Mouse (Mus musculus): ENCODE measurements around the gene Ensa. TPM values are rescaled to one million over a fixed set of nuclear protein-coding genes. Genes with fewer than 3 reads are reported as not detected.
A peak's percentile ranks its signal among the peaks of the same experiment; 100 is the strongest.
"Not testable (repeated sequence)": the region's sequence is repeated elsewhere in the genome, so short reads cannot be mapped to it uniquely, and the experiment has no call there.

Ensa gene
- polyA plus RNA-seq (2015; fragmentation: Nextera tagmentation; extraction: Ambion mirVana): 46.5 and 53.1 TPM in 2 replicates

- H3K36me3 ChIP-seq: peaks cover 43% of the 10 kb centered on the region
- H3K27me3 ChIP-seq (replicated peaks): no peaks in the 10 kb centered on the region
- H3K4me1 ChIP-seq: peaks cover 15% of the 10 kb centered on the region
- no peaks in the 10 kb centered on the region for H3K9me3 ChIP-seq
- H3K27ac ChIP-seq (replicated peaks): peak within 1 kb of the TSS; percentile 83
- H3K4me3 ChIP-seq: peak within 1 kb of the TSS; percentile 71
- H3K9ac ChIP-seq: peak within 1 kb of the TSS; percentile 83
- ATAC-seq (ENCODE audit: extremely low read depth, insufficient number of reproducible peaks, low FRiP score, low TSS enrichment): peak; percentile 99
- under 1% methylated on average over 44 of the region's 44 CpGs for WGBS
- peak within 1 kb of the TSS; percentile 72 for H3K4me2 ChIP-seq
These were observed at the start of gene Ensa for GRCm38 (mm10) chr3:95624628-95625503. Gene Ensa, plus strand, starts transcription at chr3:95624993.

DNA sequence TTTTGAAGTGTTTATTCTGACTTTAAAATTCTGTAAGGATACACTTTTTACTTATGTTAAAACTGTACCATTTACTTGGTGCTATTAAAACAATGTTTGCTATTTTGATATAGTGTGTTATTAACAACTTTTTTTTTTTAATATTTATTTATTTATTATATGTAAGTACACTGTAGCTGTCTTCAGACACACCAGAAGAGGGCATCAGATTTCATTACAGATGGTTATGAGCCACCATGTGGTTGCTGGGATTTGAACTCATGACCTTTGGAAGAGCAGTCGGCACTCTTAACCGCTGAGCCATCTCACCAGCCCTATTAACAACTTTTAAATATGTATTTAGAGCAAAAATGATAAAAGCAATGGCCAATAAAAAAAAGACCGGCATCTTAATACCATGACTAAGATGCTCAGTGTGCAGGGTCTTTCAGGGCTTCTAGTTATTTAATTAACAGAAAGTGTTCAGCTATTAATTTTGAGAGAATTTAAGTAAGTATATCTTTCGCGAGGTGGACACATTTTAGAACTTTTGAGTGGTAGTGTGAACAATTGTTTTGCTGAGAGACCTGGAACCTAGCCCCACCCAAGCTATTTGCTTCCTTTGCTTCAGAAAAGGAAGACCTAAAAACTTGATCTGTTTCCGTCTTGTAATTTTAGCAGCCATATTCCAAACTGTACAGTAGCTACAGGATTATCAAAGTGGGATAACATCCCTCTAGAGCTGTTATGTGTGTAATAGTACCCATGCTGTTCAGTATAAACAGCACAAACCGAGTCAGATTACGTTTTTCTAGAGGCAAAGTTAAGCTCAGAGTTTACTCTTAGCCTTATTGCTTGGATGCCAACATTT lies 36.8 kb upstream of the Ensa start:
- H3K9ac ChIP-seq: peak overlapping the region; percentile 70

DNA sequence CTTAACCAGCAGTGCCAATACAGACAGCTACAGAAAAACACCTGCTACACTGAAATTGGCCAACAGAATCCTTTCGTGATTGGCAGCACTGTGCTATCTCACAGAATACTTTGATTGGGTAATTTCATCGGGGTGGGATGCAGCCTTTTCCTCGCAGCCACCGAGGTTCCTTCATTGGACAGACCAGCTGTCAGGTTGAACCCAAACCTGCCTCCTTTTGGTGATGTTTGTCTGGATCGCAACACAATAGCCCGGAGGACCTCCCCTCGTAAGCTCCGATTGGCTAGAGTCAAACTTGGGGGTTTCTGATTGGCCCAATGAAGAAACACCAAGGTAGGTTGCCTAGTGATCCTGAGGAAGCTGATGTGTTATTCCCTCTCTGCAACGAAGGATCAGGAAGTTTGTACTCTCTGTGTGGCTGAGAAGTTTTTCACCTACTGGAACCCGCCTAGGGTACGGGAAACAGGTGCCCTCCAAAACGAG lies 36.1 kb upstream of the Ensa start, which contains the start of gene Golph3l:
TSS of gene Golph3l (plus strand) at position 331 of the 483 bp plus-strand sequence.
- Histone ChIP-seq H3K36me3 (peaks cover 25% of the 10 kb centered on the region), H3K4me2 (peak within 1 kb of the TSS; percentile 82), H3K9ac (peak within 1 kb of the TSS; percentile 86), H3K27ac (replicated peaks) (peak within 1 kb of the TSS; percentile 84), H3K4me3 (peak within 1 kb of the TSS; percentile 85), H3K9me3 (no peaks in the 10 kb centered on the region), H3K4me1 (peaks cover 15% of the 10 kb centered on the region), H3K27me3 (replicated peaks) (no peaks in the 10 kb centered on the region)
- 0% methylated on average over 12 of the region's 12 CpGs for WGBS
- ATAC-seq (ENCODE audit: extremely low read depth, insufficient number of reproducible peaks, low FRiP score, low TSS enrichment): peak; percentile 99

More for the DNA sequence above, 36.8 kb upstream of the Ensa start:
- H3K9me3 ChIP-seq: no peaks in the 10 kb centered on the region
- peak overlapping the region; percentile 85 for H3K4me3 ChIP-seq
- peak overlapping the region; percentile 82 for H3K27ac ChIP-seq (replicated peaks)
- WGBS: 51% methylated on average over 8 of the region's 8 CpGs
- H3K4me2 ChIP-seq: peak overlapping the region; percentile 82
- no peaks in the 10 kb centered on the region for H3K27me3 ChIP-seq (replicated peaks)
- H3K4me1 ChIP-seq: peaks cover 15% of the 10 kb centered on the region
- no peak for ATAC-seq (ENCODE audit: extremely low read depth, insufficient number of reproducible peaks, low FRiP score, low TSS enrichment)
- peaks cover 19% of the 10 kb centered on the region for H3K36me3 ChIP-seq

DNA sequence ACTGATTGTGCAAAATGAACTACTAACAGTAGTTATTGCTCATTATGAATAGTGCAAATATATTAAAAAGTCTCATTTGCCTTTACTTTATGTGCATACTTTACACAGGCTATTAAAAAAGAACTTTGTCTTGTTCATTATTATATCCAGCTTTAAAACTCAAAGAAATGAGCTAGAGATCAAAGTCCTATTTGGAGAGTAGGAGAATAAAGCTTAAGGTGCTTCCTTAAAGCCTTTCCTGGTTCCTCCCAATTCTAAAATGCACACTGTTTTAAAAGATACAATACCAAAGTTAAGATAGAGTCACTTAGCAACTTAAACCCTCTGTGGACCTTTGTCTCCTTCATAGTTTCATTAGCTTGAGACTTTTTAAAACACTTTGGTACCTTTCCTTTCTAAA lies 26.1 kb upstream of the Ensa start:
- Histone ChIP-seq H3K27ac (replicated peaks) (no peak overlapping the region), H3K27me3 (replicated peaks) (no peaks in the 10 kb centered on the region), H3K4me2 (no peak overlapping the region), H3K9ac (no peak overlapping the region), H3K36me3 (peaks cover 48% of the 10 kb centered on the region), H3K4me1 (no peaks in the 10 kb centered on the region), H3K9me3 (no peaks in the 10 kb centered on the region), H3K4me3 (no peak overlapping the region)
- ATAC-seq (ENCODE audit: extremely low read depth, insufficient number of reproducible peaks, low FRiP score, low TSS enrichment): no peak

DNA sequence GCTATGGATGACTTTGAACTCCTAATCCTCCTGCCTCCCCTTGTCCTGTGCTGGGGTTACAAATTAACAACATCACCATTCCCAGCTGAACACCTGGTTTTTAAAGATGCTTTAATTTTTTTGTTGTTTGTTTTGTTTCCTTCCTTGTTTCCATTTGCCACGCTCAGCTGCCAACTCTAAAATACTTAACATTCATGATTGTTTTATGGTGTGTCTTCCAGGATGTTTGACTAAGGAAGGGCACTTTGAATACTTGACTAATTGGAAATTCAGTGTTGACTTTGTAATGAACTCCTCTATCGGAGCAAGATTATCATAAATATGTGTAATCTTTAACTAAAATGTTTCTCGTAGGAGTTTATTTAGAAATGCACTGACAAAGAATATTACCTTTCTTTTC lies 23.5 kb upstream of the Ensa start:
- 91% methylated on average over 3 of the region's 3 CpGs for WGBS
- Histone ChIP-seq H3K9me3 (no peaks in the 10 kb centered on the region), H3K27ac (replicated peaks) (no peak overlapping the region), H3K9ac (no peak overlapping the region), H3K4me2 (no peak overlapping the region), H3K36me3 (peaks cover 38% of the 10 kb centered on the region), H3K27me3 (replicated peaks) (no peaks in the 10 kb centered on the region), H3K4me1 (peaks cover 7% of the 10 kb centered on the region), H3K4me3 (no peak overlapping the region)
- ATAC-seq (ENCODE audit: extremely low read depth, insufficient number of reproducible peaks, low FRiP score, low TSS enrichment): no peak

DNA sequence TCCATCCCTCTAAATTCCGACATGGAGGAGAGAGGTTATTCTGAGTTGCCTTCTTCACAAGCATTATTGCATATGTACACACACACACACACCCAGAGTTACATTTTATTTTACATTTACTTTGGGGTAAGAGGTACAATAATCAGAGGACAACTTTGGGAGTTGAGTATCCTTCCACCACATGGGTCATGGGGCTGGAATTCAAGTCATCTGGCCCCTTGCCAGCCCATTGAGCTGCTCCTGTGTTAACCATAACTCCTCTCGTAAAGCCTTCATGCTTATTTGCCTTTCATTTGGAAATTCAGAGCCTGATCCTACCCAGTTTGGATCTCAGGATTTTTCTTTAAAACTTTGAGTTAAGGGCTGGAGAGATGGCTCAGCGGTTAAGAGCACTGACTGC lies 18.7 kb upstream of the Ensa start:
- no peak overlapping the region for H3K4me3 ChIP-seq
- H3K27me3 ChIP-seq (replicated peaks): no peaks in the 10 kb centered on the region
- no peaks in the 10 kb centered on the region for H3K9me3 ChIP-seq
- no peak overlapping the region for H3K9ac ChIP-seq
- 78% methylated on average over 3 of the region's 3 CpGs for WGBS
- H3K4me2 ChIP-seq: no peak overlapping the region
- ATAC-seq (ENCODE audit: extremely low read depth, insufficient number of reproducible peaks, low FRiP score, low TSS enrichment): no peak
- H3K36me3 ChIP-seq: peaks cover 53% of the 10 kb centered on the region
- H3K27ac ChIP-seq (replicated peaks): no peak overlapping the region
- peaks cover 12% of the 10 kb centered on the region for H3K4me1 ChIP-seq

- no peak for ATAC-seq (ENCODE audit: extremely low read depth, insufficient number of reproducible peaks, low FRiP score, low TSS enrichment)
These were observed 15.6 kb upstream of the Ensa start for GRCm38 (mm10) chr3:95609195-95609594.

GRCm38 (mm10) chr3:95613996-95614395 lies 10.8 kb upstream of the Ensa start:
- H3K27ac ChIP-seq (replicated peaks): no peak overlapping the region
- H3K4me1 ChIP-seq: peaks cover 5% of the 10 kb centered on the region; the same call in 1 of the 2 replicates
- H3K4me2 ChIP-seq: no peak overlapping the region
- no peak overlapping the region for H3K4me3 ChIP-seq
- ATAC-seq (ENCODE audit: extremely low read depth, insufficient number of reproducible peaks, low FRiP score, low TSS enrichment): no peak
- no peaks in the 10 kb centered on the region for H3K27me3 ChIP-seq (replicated peaks)
- peaks cover 71% of the 10 kb centered on the region for H3K36me3 ChIP-seq
- no peak overlapping the region for H3K9ac ChIP-seq
- 95% methylated on average over 1 of the region's 1 CpGs for WGBS
- no peaks in the 10 kb centered on the region for H3K9me3 ChIP-seq

More at GRCm38 (mm10) chr3:95609195-95609594, 15.6 kb upstream of the Ensa start:
- no peaks in the 10 kb centered on the region for H3K27me3 ChIP-seq (replicated peaks)
- H3K9ac ChIP-seq: no peak overlapping the region
- peaks cover 59% of the 10 kb centered on the region for H3K36me3 ChIP-seq
- no peak overlapping the region for H3K4me2 ChIP-seq
- H3K4me3 ChIP-seq: no peak overlapping the region
- H3K9me3 ChIP-seq: no peaks in the 10 kb centered on the region
- H3K27ac ChIP-seq (replicated peaks): no peak overlapping the region
- H3K4me1 ChIP-seq: peaks cover 12% of the 10 kb centered on the region
- WGBS: 68% methylated on average over 3 of the region's 3 CpGs

GRCm38 (mm10) chr3:95618511-95618910 lies 6.3 kb upstream of the Ensa start:
- H3K9ac ChIP-seq: no peak overlapping the region
- H3K4me1 ChIP-seq: no peaks in the 10 kb centered on the region
- H3K27me3 ChIP-seq (replicated peaks): no peaks in the 10 kb centered on the region
- no peak for ATAC-seq (ENCODE audit: extremely low read depth, insufficient number of reproducible peaks, low FRiP score, low TSS enrichment)
- H3K9me3 ChIP-seq: no peaks in the 10 kb centered on the region
- H3K4me3 ChIP-seq: no peak overlapping the region
- no peak overlapping the region for H3K4me2 ChIP-seq
- peaks cover 61% of the 10 kb centered on the region for H3K36me3 ChIP-seq
- 73% methylated on average over 1 of the region's 1 CpGs for WGBS
- H3K27ac ChIP-seq (replicated peaks): no peak overlapping the region

- H3K27me3 ChIP-seq (replicated peaks): no peaks in the 10 kb centered on the region
- ATAC-seq (ENCODE audit: extremely low read depth, insufficient number of reproducible peaks, low FRiP score, low TSS enrichment): no peak
- 48% methylated on average over 1 of the region's 1 CpGs for WGBS
These were observed 3.6 kb upstream of the Ensa start for GRCm38 (mm10) chr3:95621241-95621640.

GRCm38 (mm10) chr3:95622421-95622820 lies 2.4 kb upstream of the Ensa start:
- not testable (repeated sequence) for H3K9me3 ChIP-seq; H3K9ac ChIP-seq; H3K27me3 ChIP-seq (replicated peaks); ATAC-seq (ENCODE audit: extremely low read depth, insufficient number of reproducible peaks, low FRiP score, low TSS enrichment); H3K4me3 ChIP-seq; H3K4me2 ChIP-seq; H3K27ac ChIP-seq (replicated peaks)
- H3K36me3 ChIP-seq: peaks cover 42% of the 10 kb centered on the region
- peaks cover 15% of the 10 kb centered on the region for H3K4me1 ChIP-seq
- 89% methylated on average over 20 of the region's 20 CpGs for WGBS

More at GRCm38 (mm10) chr3:95621241-95621640, 3.6 kb upstream of the Ensa start:
- no peak overlapping the region for H3K9ac ChIP-seq
- H3K4me2 ChIP-seq: no peak overlapping the region
- H3K9me3 ChIP-seq: no peaks in the 10 kb centered on the region
- H3K4me1 ChIP-seq: peaks cover 8% of the 10 kb centered on the region
- H3K27ac ChIP-seq (replicated peaks): no peak overlapping the region
- peaks cover 42% of the 10 kb centered on the region for H3K36me3 ChIP-seq
- H3K4me3 ChIP-seq: no peak overlapping the region
